Mouse (Mus musculus) heart, embryonic 14.5 days (tissue): Measurements from ENCODE around the gene Boc. TPM values are rescaled to one million over a fixed set of nuclear protein-coding genes. Genes with fewer than 3 reads are reported as not detected.

Experiments used
- microRNA-seq: library from miRNA; unstranded; fragments of <30 nt; microRNA quantifications from one replicate; pipeline ENCODE4, GENCODE M21; 2016
- polyA plus RNA-seq: library from polyadenylated mRNA; unstranded; fragments of >200 nt; fragmentation: Nextera tagmentation; extraction: Ambion mirVana; gene quantifications from 2 replicates; pipeline ENCODE4 v1.2.1, GENCODE M21; 2014

Gene Boc
- polyA plus RNA-seq, 1 experiment from 2014 or later: 7.6 TPM

Small RNAs within 50 kb of the gene (microRNA-seq; reads per million reads assigned to microRNA genes)
- not detected for gene Mir3081

Other genes starting within 250 kb of the Boc start
- gene Sidt1, start 225.7 kb downstream of the Boc start, polyA plus RNA-seq: not detected in 2 replicates
- gene Spice1, start 211.8 kb downstream of the Boc start, polyA plus RNA-seq: 15.1 and 20.2 TPM in 2 replicates
- gene Cfap44, start 164.1 kb downstream of the Boc start, polyA plus RNA-seq: 0.18 and 0.19 TPM in 2 replicates
- 5.3 and 6.0 TPM in 2 replicates for gene Nepro, start 165.4 kb upstream of the Boc start, polyA plus RNA-seq
- gene Gtpbp8, start 187.5 kb upstream of the Boc start, polyA plus RNA-seq: 21.1 and 23.7 TPM in 2 replicates
- 1.9 and 2.0 TPM in 2 replicates for gene Cd200r1, start 206.8 kb upstream of the Boc start, polyA plus RNA-seq